Mouse (Mus musculus): ENCODE results near the gene Nrip1. TPM values are rescaled to one million over a fixed set of nuclear protein-coding genes. Genes with fewer than 3 reads are reported as not detected.

Nrip1 gene
- polyA plus RNA-seq, 1 experiment from 2014 or later, result 47.0 TPM

GRCm38 (mm10) chr16:76283796-76284195 is 89.8 kb downstream of the Nrip1 start:
- H3K4me1 ChIP-seq, result no peaks in the 10 kb centered on the region
- no peaks in the 10 kb centered on the region for H3K9me3 ChIP-seq
- no peak for ATAC-seq (ENCODE audit: borderline replicate concordance, extremely low read depth, low FRiP score, low TSS enrichment)
- H3K4me2 ChIP-seq, result no peak overlapping the region
- H3K36me3 ChIP-seq, result no peaks in the 10 kb centered on the region
- H3K9ac ChIP-seq, result no peak overlapping the region
- no peaks in the 10 kb centered on the region for H3K27me3 ChIP-seq
- no peak overlapping the region for H3K4me3 ChIP-seq
- H3K27ac ChIP-seq, result no peak overlapping the region
- WGBS, result 49% methylated on average over 3 of the region's 3 CpGs

GRCm38 (mm10) chr16:76281850-76282249 is 91.8 kb downstream of the Nrip1 start:
- no peaks in the 10 kb centered on the region for H3K4me1 ChIP-seq
- H3K27ac ChIP-seq, result no peak overlapping the region
- no peak overlapping the region for H3K4me2 ChIP-seq
- H3K4me3 ChIP-seq, result no peak overlapping the region
- H3K27me3 ChIP-seq, result no peaks in the 10 kb centered on the region
- ATAC-seq (ENCODE audit: borderline replicate concordance, extremely low read depth, low FRiP score, low TSS enrichment), result no peak
- H3K9me3 ChIP-seq, result no peaks in the 10 kb centered on the region
- no peak overlapping the region for H3K9ac ChIP-seq
- no peaks in the 10 kb centered on the region for H3K36me3 ChIP-seq
- WGBS, result 75% methylated on average over 6 of the region's 6 CpGs

GRCm38 (mm10) chr16:76280365-76280764 is 93.3 kb downstream of the Nrip1 start:
- WGBS, result 65% methylated on average over 8 of the region's 8 CpGs
- Histone ChIP-seq H3K4me3 (no peak overlapping the region), H3K27ac (no peak overlapping the region), H3K36me3 (no peaks in the 10 kb centered on the region), H3K4me2 (no peak overlapping the region), H3K9me3 (no peaks in the 10 kb centered on the region), H3K27me3 (no peaks in the 10 kb centered on the region), H3K4me1 (no peaks in the 10 kb centered on the region), H3K9ac (no peak overlapping the region)
- ATAC-seq (ENCODE audit: borderline replicate concordance, extremely low read depth, low FRiP score, low TSS enrichment), result no peak

- Histone ChIP-seq H3K9ac (no peak overlapping the region), H3K4me3 (no peak overlapping the region), H3K36me3 (no peaks in the 10 kb centered on the region), H3K4me2 (no peak overlapping the region), H3K4me1 (no peaks in the 10 kb centered on the region), H3K27ac (no peak overlapping the region), H3K27me3 (no peaks in the 10 kb centered on the region), H3K9me3 (no peaks in the 10 kb centered on the region)
- WGBS, result 76% methylated on average over 3 of the region's 3 CpGs
- ATAC-seq (ENCODE audit: borderline replicate concordance, extremely low read depth, low FRiP score, low TSS enrichment), result no peak
Observed at GRCm38 (mm10) chr16:76276271-76276670, 97.4 kb downstream of the Nrip1 start.

- H3K4me1 ChIP-seq, result no peaks in the 10 kb centered on the region
- H3K27me3 ChIP-seq, result no peaks in the 10 kb centered on the region
- no peak overlapping the region for H3K27ac ChIP-seq
- WGBS, result 82% methylated on average over 3 of the region's 3 CpGs
- H3K9me3 ChIP-seq, result no peaks in the 10 kb centered on the region
- H3K9ac ChIP-seq, result no peak overlapping the region
- H3K4me2 ChIP-seq, result no peak overlapping the region
- ATAC-seq (ENCODE audit: borderline replicate concordance, extremely low read depth, low FRiP score, low TSS enrichment), result no peak
- H3K36me3 ChIP-seq, result no peaks in the 10 kb centered on the region
- no peak overlapping the region for H3K4me3 ChIP-seq
Observed at GRCm38 (mm10) chr16:76275584-76275983, 98.0 kb downstream of the Nrip1 start.

- Histone ChIP-seq H3K4me2 (no peak overlapping the region), H3K4me1 (no peaks in the 10 kb centered on the region), H3K36me3 (no peaks in the 10 kb centered on the region), H3K27ac (no peak overlapping the region), H3K4me3 (no peak overlapping the region), H3K27me3 (no peaks in the 10 kb centered on the region), H3K9me3 (no peaks in the 10 kb centered on the region), H3K9ac (no peak overlapping the region)
- 64% methylated on average over 7 of the region's 7 CpGs for WGBS
- ATAC-seq (ENCODE audit: borderline replicate concordance, extremely low read depth, low FRiP score, low TSS enrichment), result no peak
Observed at GRCm38 (mm10) chr16:76275166-76275565, 98.5 kb downstream of the Nrip1 start.

GRCm38 (mm10) chr16:76266635-76267268 is 106.9 kb downstream of the Nrip1 start:
- no peak for ATAC-seq (ENCODE audit: borderline replicate concordance, extremely low read depth, low FRiP score, low TSS enrichment)
- H3K4me3 ChIP-seq, result no peak overlapping the region
- 67% methylated on average over 9 of the region's 9 CpGs for WGBS
- no peaks in the 10 kb centered on the region for H3K36me3 ChIP-seq
- H3K4me2 ChIP-seq, result no peak overlapping the region
- H3K9ac ChIP-seq, result no peak overlapping the region
- no peaks in the 10 kb centered on the region for H3K4me1 ChIP-seq
- no peaks in the 10 kb centered on the region for H3K27me3 ChIP-seq
- no peak overlapping the region for H3K27ac ChIP-seq
- no peaks in the 10 kb centered on the region for H3K9me3 ChIP-seq

- no peak overlapping the region for H3K27ac ChIP-seq
- no peaks in the 10 kb centered on the region for H3K36me3 ChIP-seq
- 44% methylated on average over 2 of the region's 2 CpGs for WGBS
- no peaks in the 10 kb centered on the region for H3K9me3 ChIP-seq
- H3K4me1 ChIP-seq, result no peaks in the 10 kb centered on the region
- H3K9ac ChIP-seq, result no peak overlapping the region
- H3K4me3 ChIP-seq, result no peak overlapping the region
- no peaks in the 10 kb centered on the region for H3K27me3 ChIP-seq
- H3K4me2 ChIP-seq, result no peak overlapping the region
- ATAC-seq (ENCODE audit: borderline replicate concordance, extremely low read depth, low FRiP score, low TSS enrichment), result no peak
Observed at GRCm38 (mm10) chr16:76265874-76266273, 107.8 kb downstream of the Nrip1 start.

- no peak for ATAC-seq (ENCODE audit: borderline replicate concordance, extremely low read depth, low FRiP score, low TSS enrichment)
- Histone ChIP-seq H3K9ac (no peak overlapping the region), H3K9me3 (no peaks in the 10 kb centered on the region), H3K36me3 (no peaks in the 10 kb centered on the region), H3K27me3 (no peaks in the 10 kb centered on the region), H3K27ac (no peak overlapping the region), H3K4me2 (no peak overlapping the region), H3K4me1 (no peaks in the 10 kb centered on the region), H3K4me3 (no peak overlapping the region)
- WGBS, result 45% methylated on average over 6 of the region's 6 CpGs
Observed at GRCm38 (mm10) chr16:76265301-76265700, 108.3 kb downstream of the Nrip1 start.

- H3K9ac ChIP-seq, result no peak overlapping the region
- no peak overlapping the region for H3K4me3 ChIP-seq
- H3K4me2 ChIP-seq, result no peak overlapping the region
- H3K27me3 ChIP-seq, result no peaks in the 10 kb centered on the region
- WGBS, result 63% methylated on average over 3 of the region's 4 CpGs
- no peak overlapping the region for H3K27ac ChIP-seq
- no peaks in the 10 kb centered on the region for H3K9me3 ChIP-seq
- ATAC-seq (ENCODE audit: borderline replicate concordance, extremely low read depth, low FRiP score, low TSS enrichment), result no peak
- no peaks in the 10 kb centered on the region for H3K36me3 ChIP-seq
- no peaks in the 10 kb centered on the region for H3K4me1 ChIP-seq
Observed at GRCm38 (mm10) chr16:76263393-76263792, 110.2 kb downstream of the Nrip1 start.

- Histone ChIP-seq H3K9me3 (no peaks in the 10 kb centered on the region), H3K4me2 (no peak overlapping the region), H3K27me3 (no peaks in the 10 kb centered on the region), H3K36me3 (no peaks in the 10 kb centered on the region), H3K4me3 (no peak overlapping the region), H3K4me1 (no peaks in the 10 kb centered on the region), H3K9ac (no peak overlapping the region), H3K27ac (no peak overlapping the region)
- 36% methylated on average over 6 of the region's 6 CpGs for WGBS
- ATAC-seq (ENCODE audit: borderline replicate concordance, extremely low read depth, low FRiP score, low TSS enrichment), result no peak
Observed at GRCm38 (mm10) chr16:76260296-76260695, 113.3 kb downstream of the Nrip1 start.

GRCm38 (mm10) chr16:76251826-76252225 is 121.8 kb downstream of the Nrip1 start:
- Histone ChIP-seq H3K4me2 (no peak overlapping the region), H3K27ac (no peak overlapping the region), H3K9ac (no peak overlapping the region), H3K36me3 (no peaks in the 10 kb centered on the region), H3K4me3 (no peak overlapping the region), H3K9me3 (no peaks in the 10 kb centered on the region), H3K27me3 (no peaks in the 10 kb centered on the region), H3K4me1 (no peaks in the 10 kb centered on the region)
- WGBS, result 81% methylated on average over 10 of the region's 10 CpGs
- ATAC-seq (ENCODE audit: borderline replicate concordance, extremely low read depth, low FRiP score, low TSS enrichment), result no peak

Data from lung, embryonic 15.5 days (tissue).